Mouse (Mus musculus) heart, embryonic 14.5 days (tissue): ENCODE data around the gene Pcsk7. TPM values are rescaled to one million over a fixed set of nuclear protein-coding genes. Genes with fewer than 3 reads are reported as not detected.
A peak's percentile ranks its signal among the peaks of the same experiment; 100 is the strongest.

Experiments used
- ATAC-seq: fragments of 200-750 bp; cut with Nextera tagmentation; 2 replicates; pipeline ENCODE4 v1.8.0; 2017; ENCODE audit warnings: low read depth, moderate TSS enrichment; ENCODE audit not compliant: insufficient number of reproducible peaks, insufficient read depth, low FRiP score
- H3K27ac ChIP-seq, 2 experiments: fragments of 200-500 bp in 1 of 2; fragments of 300-500 bp in 1 of 2; sonication (generic) in 1 of 2; replicated peaks in 1 of 2; 2 replicates each; pipeline ENCODE4 v1.5.1; 2012 to 2014; ENCODE audit warnings: low read depth in 2 of 2, low read length in 2 of 2, control low read depth in 1 of 2, mild to moderate bottlenecking in 1 of 2, mixed read lengths in 1 of 2; ENCODE audit not compliant: control insufficient read depth in 1 of 2, insufficient read depth in 1 of 2
- H3K27me3 ChIP-seq: fragments of 300-500 bp; sonication (generic); 2 replicates; pipeline ENCODE4 v1.6.1; 2014; ENCODE audit warnings: mild to moderate bottlenecking, low read length, control low read depth; ENCODE audit not compliant: control insufficient read depth, insufficient read depth
- H3K36me3 ChIP-seq: fragments of 300-500 bp; sonication (generic); 2 replicates; pipeline ENCODE4 v1.6.1; 2014; ENCODE audit warnings: mild to moderate bottlenecking, control low read depth, low read length, mixed read lengths; ENCODE audit not compliant: control insufficient read depth, insufficient read depth
- H3K4me1 ChIP-seq, 2 experiments: fragments of 200-500 bp in 1 of 2; fragments of 300-500 bp in 1 of 2; sonication (generic) in 1 of 2; 2 replicates each; pipeline ENCODE4 v1.6.1; 2012 to 2014; ENCODE audit warnings: low read length in 2 of 2, control low read depth in 1 of 2, mixed read lengths in 1 of 2; ENCODE audit not compliant: control insufficient read depth in 2 of 2, insufficient read depth in 2 of 2
- H3K4me2 ChIP-seq: fragments of 300-500 bp; sonication (generic); 2 replicates; pipeline ENCODE4 v1.6.1; 2014; ENCODE audit warnings: mild to moderate bottlenecking, low read length
- H3K4me3 ChIP-seq, 2 experiments: fragments of 200-500 bp in 1 of 2; fragments of 300-500 bp in 1 of 2; sonication (generic) in 1 of 2; 2 replicates each; pipeline ENCODE4 v1.5.1; 2012 to 2014; ENCODE audit warnings: low read length in 2 of 2, mild to moderate bottlenecking in 2 of 2, control low read depth in 1 of 2, low read depth in 1 of 2, moderate library complexity in 1 of 2; ENCODE audit not compliant: control insufficient read depth in 1 of 2, insufficient read depth in 1 of 2
- H3K9ac ChIP-seq: fragments of 300-500 bp; sonication (generic); 2 replicates; pipeline ENCODE4 v1.6.1; 2014; ENCODE audit warnings: mild to moderate bottlenecking, low read length
- H3K9me3 ChIP-seq: fragments of 300-500 bp; sonication (generic); 2 replicates; pipeline ENCODE4 v1.6.1; 2016; ENCODE audit warnings: low read length, control low read depth; ENCODE audit not compliant: control insufficient read depth
- WGBS: fragments of 180-500 bp; shearing (Covaris S2); extraction: QIAGEN DNeasy Blood & Tissue Kit; methylation state at CpG from one replicate; pipeline ENCODE4 v1.1.7; 2014; 5-methylcytosine and 5-hydroxymethylcytosine counted together
- polyA plus RNA-seq: library from polyadenylated mRNA; unstranded; fragments of >200 nt; fragmentation: Nextera tagmentation; extraction: Ambion mirVana; gene quantifications from 2 replicates; pipeline ENCODE4 v1.2.1, GENCODE M21; 2014

The Pcsk7 gene
- polyA plus RNA-seq, 1 experiment from 2014 or later = 12.1 TPM

DNA sequence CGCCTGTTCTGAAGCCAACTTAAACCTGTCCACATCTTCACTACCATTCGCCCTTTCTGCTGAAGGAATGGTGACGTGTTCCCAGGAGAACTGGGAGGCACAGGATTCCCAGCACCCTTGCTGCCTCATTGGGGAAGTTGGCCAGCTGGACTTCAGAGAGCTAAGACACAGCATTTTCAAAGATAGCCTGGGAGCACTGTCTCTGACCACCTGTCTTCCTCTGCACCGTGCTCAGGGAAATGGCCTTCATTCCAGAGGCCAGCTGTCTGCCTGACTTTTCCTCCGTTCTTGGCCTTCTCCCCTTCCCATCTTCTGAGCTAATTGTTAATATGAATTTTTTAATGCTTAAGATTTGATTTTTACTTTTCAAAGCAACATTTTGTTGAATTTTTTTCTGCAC is 23.0 kb downstream of the Pcsk7 start:
- Histone ChIP-seq H3K9me3 (no peaks in the 10 kb centered on the region), H3K36me3 (peaks cover 66% of the 10 kb centered on the region), H3K4me1 (peaks cover 6 to 13% of the 10 kb centered on the region in 2 experiments; a peak in 3 of 4 replicates), H3K27ac (no peak overlapping the region), H3K4me3 (no peak overlapping the region), H3K9ac (no peak overlapping the region), H3K4me2 (no peak overlapping the region), H3K27me3 (no peaks in the 10 kb centered on the region)
- 71% methylated on average over 5 of the region's 5 CpGs for WGBS
- ATAC-seq = no peak

GRCm38 (mm10) chr9:45931958-45932357 is 25.7 kb downstream of the Pcsk7 start:
- H3K9me3 ChIP-seq = no peaks in the 10 kb centered on the region
- H3K4me2 ChIP-seq = no peak overlapping the region
- H3K4me1 ChIP-seq = peaks cover 21 to 26% of the 10 kb centered on the region in 2 experiments
- H3K9ac ChIP-seq = no peak overlapping the region
- no peaks in the 10 kb centered on the region for H3K27me3 ChIP-seq
- H3K4me3 ChIP-seq = no peak overlapping the region
- H3K27ac ChIP-seq = no peak overlapping the region
- peaks cover 47% of the 10 kb centered on the region for H3K36me3 ChIP-seq
- ATAC-seq = no peak
- 36% methylated on average over 1 of the region's 1 CpGs for WGBS

GRCm38 (mm10) chr9:45932571-45933415 is 26.5 kb downstream of the Pcsk7 start:
- peak overlapping the region; percentile 64; the same call in 1 of the 2 replicates for H3K4me2 ChIP-seq
- H3K36me3 ChIP-seq = peaks cover 39% of the 10 kb centered on the region
- no peaks in the 10 kb centered on the region for H3K9me3 ChIP-seq
- H3K4me1 ChIP-seq = peaks cover 21 to 26% of the 10 kb centered on the region in 2 experiments
- WGBS = 49% methylated on average over 11 of the region's 11 CpGs
- H3K27me3 ChIP-seq = no peaks in the 10 kb centered on the region
- peak overlapping the region in 1 of 2 experiments; percentile 27; a peak in 2 of 4 replicates for H3K27ac ChIP-seq
- no peak for ATAC-seq
- no peak overlapping the region for H3K4me3 ChIP-seq
- H3K9ac ChIP-seq = peak overlapping the region; percentile 50; the same call in 1 of the 2 replicates

GRCm38 (mm10) chr9:45935628-45936210 is 29.4 kb downstream of the Pcsk7 start, which contains the start of gene Tagln:
Tagln (minus strand) TSS chr9:45936058.
- WGBS = 2% methylated on average over 21 of the region's 21 CpGs
- peak; percentile 49 for ATAC-seq
- no peaks in the 10 kb centered on the region for H3K27me3 ChIP-seq

DNA sequence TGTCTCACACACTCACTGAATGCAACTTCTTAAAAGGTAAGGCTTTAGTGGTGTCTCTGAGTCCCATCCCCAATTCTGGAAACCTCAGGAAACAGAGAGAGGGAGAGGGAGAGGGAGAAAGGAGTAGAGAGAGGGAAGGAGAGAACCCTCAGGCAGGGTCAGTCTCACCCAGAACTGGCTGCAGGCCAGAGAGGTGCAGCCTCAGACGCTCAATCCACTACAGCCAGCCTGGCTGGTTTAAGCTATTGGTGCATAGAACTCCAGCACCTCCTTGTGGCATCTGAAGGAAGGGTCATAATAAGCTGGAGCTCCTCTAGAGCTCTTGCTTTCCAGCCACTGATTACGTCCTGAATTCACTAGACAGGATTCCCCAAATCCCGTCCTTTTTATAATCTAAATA is 30.6 kb downstream of the Pcsk7 start:
- 9% methylated on average over 3 of the region's 3 CpGs for WGBS
- peak overlapping the region; percentile 6 to 15; a peak in 2 of 4 replicates for H3K27ac ChIP-seq
- peaks cover 21 to 26% of the 10 kb centered on the region in 2 experiments for H3K4me1 ChIP-seq
- no peak overlapping the region for H3K9ac ChIP-seq
- no peak overlapping the region for H3K4me3 ChIP-seq
- H3K27me3 ChIP-seq = no peaks in the 10 kb centered on the region
- peak; percentile 64; the same call in 1 of the 2 replicates for ATAC-seq
- H3K9me3 ChIP-seq = no peaks in the 10 kb centered on the region
- H3K4me2 ChIP-seq = no peak overlapping the region
- peaks cover 37% of the 10 kb centered on the region for H3K36me3 ChIP-seq

More at GRCm38 (mm10) chr9:45935628-45936210, 29.4 kb downstream of the Pcsk7 start, which contains the start of gene Tagln:
- peaks cover 35% of the 10 kb centered on the region for H3K36me3 ChIP-seq
- no peaks in the 10 kb centered on the region for H3K9me3 ChIP-seq
- peaks cover 21 to 26% of the 10 kb centered on the region in 2 experiments for H3K4me1 ChIP-seq
- H3K4me3 ChIP-seq = peak within 1 kb of the TSS; percentile 35 to 36
- peak within 1 kb of the TSS; percentile 64 for H3K4me2 ChIP-seq
- peak within 1 kb of the TSS; percentile 58 for H3K9ac ChIP-seq
- peak within 1 kb of the TSS; percentile 51 to 63 for H3K27ac ChIP-seq

- peaks cover 49% of the 10 kb centered on the region for H3K36me3 ChIP-seq
- no peaks in the 10 kb centered on the region for H3K9me3 ChIP-seq
- H3K27ac ChIP-seq = no peak overlapping the region
- H3K9ac ChIP-seq = no peak overlapping the region
- H3K4me2 ChIP-seq = no peak overlapping the region
- H3K27me3 ChIP-seq = no peaks in the 10 kb centered on the region
- no peak for ATAC-seq
- H3K4me1 ChIP-seq = peaks cover 14 to 17% of the 10 kb centered on the region in 2 experiments
- WGBS = 86% methylated on average over 8 of the region's 8 CpGs
- no peak overlapping the region for H3K4me3 ChIP-seq
Measured at GRCm38 (mm10) chr9:45938088-45938487, 31.8 kb downstream of the Pcsk7 start.

GRCm38 (mm10) chr9:45938952-45939637 is 32.8 kb downstream of the Pcsk7 start:
- peaks cover 59% of the 10 kb centered on the region for H3K36me3 ChIP-seq
- H3K4me1 ChIP-seq = peaks cover 12 to 14% of the 10 kb centered on the region in 2 experiments
- 81% methylated on average over 15 of the region's 15 CpGs for WGBS
- no peak overlapping the region for H3K4me3 ChIP-seq
- no peaks in the 10 kb centered on the region for H3K27me3 ChIP-seq
- no peaks in the 10 kb centered on the region for H3K9me3 ChIP-seq
- H3K4me2 ChIP-seq = no peak overlapping the region
- H3K27ac ChIP-seq = no peak overlapping the region
- H3K9ac ChIP-seq = no peak overlapping the region
- ATAC-seq = no peak
